Mouse (Mus musculus): Measurements from ENCODE around the gene Hps1.
"Not testable (repeated sequence)": the region's sequence is repeated elsewhere in the genome, so short reads cannot be mapped to it uniquely, and the experiment has no call there.

Hps1 gene

DNA sequence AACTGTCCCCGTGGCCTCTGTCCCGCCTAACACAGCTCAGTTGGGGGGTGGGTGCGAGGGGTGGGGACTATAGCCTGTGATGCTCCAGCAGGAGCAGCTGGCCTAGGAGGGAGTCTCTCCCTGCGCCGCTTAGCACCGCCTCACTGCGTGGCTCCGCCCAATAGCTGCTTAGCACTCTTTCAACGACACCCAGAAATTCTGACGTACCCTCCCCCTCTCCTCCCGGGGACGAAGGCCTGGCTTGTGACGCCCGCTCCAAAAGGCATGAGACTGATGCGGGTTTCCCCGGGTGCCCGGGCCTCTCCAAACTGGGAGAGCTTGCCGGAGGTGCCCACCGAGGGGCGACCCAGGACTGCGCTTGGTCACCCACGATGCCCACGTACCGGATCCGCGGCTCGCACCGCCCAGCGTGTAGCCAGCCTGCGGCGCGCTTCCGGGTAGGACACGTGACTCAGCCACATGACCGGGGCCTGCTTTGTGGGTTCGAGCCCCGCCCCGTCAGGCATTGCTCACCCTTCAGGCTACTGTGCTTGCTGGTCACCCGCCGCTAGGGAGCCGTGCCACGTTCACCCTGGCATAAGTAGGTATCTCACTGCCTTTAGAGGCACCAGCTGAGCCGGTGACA, at the start of gene Hps1:
TSS of gene Hps1 (minus strand) at position 448 of the 625 bp plus-strand sequence.
- DNase-seq: peak; percentile 84 to 86

DNA sequence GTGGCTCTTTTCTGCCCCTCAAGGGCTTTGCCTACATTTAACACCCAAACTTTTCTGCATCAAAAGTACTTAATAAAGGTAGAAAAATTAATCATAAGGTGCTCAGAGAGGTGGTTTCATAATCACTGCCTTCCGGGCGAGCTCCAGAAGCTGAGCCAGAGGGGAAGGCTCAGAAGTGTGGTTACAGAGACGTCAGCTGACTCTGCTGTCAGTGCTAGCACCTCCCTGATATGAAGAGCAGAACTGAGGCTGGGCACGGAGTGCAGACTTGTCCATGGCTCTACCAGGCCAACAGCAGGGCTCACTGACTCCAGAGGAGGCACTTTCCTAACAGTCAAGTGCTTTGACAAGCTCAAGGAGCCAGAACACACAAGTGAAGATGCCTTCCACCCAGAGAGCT, 49.4 kb upstream of the Hps1 start:
- DNase-seq: no peak

DNA sequence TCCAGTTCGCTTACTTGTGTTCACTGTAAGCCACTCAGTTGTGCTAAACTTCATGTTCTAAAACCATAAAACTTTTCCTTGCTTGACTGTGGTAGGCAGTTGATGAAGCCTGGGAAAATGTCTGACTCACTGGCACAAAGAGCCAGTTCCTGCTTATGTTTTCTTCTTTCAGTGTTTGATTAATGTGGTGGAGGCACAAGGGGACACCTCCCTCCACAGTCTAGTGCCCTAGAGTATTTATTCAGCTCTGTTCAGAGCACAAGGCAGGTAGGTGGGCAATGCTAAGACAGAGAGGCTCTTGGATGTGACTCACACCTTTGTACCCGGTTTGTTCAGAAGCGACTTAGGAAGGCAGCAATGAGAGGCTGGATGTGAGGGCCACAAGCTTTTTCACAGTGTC, 48.1 kb upstream of the Hps1 start:
- no peak for DNase-seq

DNA sequence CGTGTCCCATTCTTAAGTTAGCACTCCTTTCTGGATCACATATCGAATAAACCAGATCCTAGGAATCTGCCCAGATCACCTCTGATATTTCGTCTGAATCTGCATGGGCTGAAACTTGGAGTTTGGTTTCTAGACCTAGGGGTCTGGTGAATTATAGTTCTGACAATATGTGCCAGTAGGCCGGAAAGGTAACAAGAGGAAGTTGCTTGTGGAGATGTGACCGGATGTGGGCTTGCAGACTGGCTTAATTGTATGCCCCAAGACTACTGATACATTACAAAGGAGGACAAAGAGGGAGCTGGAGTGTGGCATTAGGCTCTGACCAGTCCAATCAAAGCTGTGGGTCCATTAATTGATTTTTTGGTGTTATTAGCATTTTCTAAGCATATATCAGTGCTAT, 40.3 kb upstream of the Hps1 start:
- DNase-seq: no peak

DNA sequence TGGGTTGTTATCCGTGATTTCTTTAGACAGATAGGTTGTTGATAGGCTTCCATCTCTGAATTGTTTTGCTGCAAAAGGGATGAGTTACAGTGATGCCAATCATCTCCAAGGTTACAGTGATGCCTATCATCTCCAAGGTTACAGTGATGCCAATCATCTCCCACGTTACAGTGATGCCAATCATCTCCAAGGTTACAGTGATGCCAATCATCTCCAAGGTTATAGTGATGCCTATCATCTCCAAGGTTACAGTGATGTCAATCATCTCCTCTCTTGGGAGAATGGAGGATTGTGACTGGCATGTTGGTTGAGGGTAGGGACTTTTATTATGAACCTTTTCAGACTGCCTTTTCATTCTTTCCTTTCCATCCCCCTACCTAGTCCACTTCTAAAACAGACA, 38.0 kb upstream of the Hps1 start:
- DNase-seq: no peak

DNA sequence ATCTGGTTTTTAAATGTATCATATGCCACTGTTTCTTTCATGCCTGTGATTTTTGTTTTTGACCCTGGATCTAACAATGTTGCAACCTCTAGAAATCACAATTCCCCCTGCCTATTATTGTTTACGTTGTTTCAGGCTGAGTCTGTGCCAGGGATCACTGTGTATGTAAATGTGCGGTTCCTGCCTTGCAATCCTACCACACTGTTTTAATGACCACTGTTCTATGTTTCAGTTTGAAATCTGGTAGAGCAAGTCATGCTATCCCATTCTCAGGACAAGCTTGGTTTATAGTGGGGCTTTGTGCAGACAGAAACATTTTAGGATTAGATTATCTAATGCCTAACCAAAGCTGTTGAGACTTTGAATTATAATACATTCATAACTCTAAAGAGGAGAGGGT, 36.5 kb upstream of the Hps1 start:
- no peak for DNase-seq

DNA sequence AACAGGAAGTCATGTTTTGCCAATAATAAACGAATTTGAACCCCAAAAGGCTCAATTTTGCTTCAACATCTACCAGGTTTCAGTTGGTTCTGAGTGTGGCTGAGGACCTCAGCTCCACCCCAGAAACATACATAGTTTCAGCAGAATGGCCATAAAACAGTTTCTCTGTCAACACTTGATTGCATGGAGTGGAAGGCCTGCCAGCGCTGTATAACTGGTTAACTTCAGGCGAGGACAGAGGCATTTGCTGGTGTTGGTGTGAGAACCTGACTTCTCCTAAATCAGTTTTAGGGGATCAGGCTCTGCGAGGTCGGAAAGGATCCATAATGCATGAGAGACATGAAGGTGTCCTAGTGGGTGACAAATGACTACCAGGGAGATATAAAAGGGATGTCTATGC, 30.4 kb upstream of the Hps1 start:
- DNase-seq: no peak

DNA sequence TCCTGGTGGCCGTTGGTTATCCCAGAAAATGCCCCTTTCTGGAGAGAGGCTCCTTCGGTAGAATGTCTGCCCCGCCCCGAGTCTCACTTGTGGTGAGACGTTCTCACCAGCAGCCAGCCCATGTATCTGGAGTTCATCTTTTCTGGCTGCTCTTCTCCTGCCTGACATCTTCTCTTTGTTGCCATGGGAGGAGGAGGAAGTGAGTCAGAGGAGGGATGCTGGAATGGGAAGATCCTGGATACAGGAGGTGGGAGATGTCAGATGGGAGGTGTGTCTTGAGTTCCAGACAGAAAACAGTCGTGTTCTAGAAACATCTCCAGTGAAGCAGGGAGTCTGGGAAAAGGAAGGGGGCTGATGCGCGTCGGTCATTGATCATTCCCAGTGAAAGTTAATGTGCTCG, 29.7 kb upstream of the Hps1 start:
- no peak for DNase-seq

DNA sequence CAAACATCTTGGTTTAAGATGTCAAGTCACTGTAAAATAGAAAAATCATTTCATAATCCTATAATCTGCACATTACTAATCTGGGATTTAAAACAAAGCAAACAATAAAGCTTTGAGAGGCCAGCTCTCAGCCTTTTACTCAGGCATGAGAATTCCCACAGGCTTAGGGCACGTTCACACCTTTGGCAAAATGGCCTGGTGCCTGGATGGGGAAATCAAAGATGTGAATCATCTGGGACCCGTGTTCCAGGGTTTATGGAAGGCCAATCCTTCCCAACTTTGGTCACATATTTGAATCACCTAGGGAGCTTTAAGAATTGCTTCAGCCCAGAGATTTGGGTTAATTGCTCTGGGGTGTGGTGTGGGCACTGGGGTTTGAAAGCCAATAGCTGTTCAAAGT, 18.1 kb upstream of the Hps1 start:
- DNase-seq: no peak

DNA sequence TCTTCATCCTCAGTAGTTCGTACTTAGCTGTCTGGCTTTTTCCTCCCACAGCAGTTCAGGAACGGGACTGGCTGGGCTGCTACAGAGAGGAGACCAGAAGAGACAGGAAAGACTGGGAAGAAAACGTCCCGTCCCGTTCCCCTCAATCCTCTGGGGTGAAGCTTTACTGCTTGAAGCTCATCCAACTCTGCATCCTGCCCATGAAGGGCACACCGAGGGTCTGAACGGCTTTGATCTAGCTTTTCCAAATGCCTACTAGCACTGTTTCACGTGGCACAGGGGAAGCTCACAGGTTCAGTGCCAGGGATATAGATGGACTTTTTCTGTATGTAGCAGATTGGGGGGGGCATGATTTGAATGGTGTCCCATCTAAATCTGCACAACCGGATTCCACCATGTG, 16.0 kb upstream of the Hps1 start:
- no peak for DNase-seq

DNA sequence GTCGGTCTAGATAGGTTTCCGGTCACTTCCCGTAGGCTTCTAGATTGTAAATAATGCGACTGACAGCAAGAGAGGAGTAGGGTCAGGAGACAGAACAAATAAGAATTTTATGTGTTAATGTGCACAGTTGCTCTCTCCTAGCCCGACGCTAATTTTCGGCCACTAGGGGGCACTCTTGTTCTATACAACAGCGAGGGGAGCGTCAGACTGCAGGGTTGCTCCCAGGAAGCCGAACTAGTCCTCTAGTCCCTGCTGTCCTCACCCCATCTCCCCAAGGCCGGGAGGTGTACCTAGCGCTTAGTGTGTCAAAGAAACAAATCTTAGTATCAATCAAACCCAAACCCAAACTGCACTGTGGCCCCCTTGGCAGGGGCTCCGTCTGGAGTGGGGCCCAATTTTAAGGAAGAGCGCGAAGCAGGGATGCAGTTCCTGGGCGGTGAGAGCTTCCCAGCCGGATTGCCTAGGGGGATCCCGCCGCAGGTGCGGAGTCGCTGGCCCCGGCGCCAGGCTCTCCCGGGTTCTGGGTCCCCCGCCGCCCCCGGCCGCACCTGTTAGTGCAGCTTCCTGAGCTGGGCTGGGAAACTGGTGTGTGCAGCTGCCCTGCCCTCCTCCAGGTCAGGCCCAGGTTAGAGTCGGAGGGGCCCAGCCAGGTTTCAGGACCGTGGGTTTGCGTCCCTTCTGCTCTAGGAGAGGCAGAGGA, 15.3 kb upstream of the Hps1 start:
- peak; percentile 58 to 85 for DNase-seq

DNA sequence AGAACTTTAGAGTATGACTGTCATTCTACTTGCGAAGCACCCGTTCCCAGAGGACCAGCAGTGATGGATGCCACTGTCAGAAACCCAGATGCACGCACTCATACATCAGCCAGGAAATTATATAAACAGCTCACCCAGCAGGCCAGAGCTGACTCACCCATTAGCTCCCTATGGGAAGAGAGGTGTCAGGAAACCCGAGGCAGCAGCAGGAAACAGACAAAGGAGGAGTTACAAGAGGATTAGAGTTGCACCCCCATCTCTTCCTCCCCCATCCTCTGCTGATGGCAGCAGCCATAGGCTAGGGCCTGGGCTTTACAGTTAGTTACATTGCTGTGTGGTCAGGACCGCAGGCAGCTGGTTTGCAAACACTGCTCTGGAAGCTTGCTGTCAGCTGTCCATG, 8.5 kb upstream of the Hps1 start:
- no peak for DNase-seq

DNA sequence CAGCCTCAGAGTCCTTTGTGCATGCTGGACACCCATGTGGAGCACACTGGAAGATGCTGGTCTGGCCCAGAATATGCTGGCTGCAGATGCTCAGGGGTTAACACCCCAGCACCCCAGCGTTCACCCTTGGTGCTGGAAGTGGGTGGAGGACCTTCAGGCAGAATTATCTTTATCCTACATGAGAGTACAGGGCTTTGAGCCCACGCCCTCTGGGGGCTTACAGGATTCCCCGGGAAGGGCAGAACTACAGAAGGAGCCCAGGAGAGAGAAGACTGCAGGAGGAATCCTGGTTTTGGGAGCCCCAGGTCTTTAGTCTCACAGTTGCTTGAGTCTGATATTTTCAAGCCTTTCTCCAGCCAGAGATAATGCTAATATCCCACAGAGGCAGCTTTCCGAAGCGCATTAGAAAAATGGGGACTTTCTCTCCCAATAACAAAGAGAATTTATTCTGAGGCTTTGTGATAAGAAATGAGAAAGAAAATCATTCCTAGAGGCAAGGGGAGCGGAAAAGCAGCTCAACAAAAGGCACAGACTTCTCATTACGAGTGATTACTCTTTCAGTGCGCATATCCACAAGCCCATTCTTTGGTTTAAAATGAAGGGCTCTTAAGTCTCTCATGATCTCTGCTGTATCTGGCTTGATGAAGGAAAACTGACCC, 5.9 kb upstream of the Hps1 start:
- DNase-seq: no peak

DNA sequence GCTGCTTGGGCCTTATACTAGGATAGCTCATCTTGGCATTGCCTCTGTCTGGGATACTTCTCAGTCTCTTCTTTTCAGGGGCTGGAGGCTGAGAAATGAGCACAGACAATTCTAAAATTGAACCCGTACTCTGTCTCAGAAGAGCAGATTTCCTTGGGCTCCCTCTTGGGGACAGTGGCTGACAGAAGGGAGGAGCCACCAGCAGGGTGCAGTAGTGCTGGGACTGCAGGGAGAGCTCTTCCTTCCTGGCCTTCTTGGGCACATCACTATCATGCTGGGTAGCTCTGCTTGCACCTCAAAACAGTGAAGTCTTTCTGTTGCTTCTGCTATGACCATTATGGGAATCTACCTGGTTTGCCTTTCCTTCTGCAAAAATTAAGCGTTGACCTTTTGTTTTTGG, 5.4 kb upstream of the Hps1 start:
- no peak for DNase-seq

DNA sequence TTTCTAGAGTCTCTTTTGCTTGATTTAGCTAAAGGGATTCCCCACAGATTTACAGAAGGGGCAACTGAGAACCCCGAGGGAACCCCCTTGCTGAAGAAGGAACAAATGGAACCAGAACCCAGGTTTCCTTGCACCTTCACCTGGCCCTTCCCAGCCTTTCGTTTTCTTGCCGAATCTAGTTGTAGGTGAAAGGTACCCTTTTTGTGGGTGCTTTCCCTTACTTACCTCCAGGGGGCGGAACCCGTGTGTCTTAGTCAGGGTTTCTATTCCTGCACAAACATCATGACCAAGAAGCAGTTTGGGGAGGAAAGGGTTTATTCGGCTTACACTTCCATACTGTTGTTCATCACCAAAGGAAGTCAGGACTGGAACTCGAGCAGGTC, 369 bp upstream of the Hps1 start:
- DNase-seq: not testable (repeated sequence)

DNA sequence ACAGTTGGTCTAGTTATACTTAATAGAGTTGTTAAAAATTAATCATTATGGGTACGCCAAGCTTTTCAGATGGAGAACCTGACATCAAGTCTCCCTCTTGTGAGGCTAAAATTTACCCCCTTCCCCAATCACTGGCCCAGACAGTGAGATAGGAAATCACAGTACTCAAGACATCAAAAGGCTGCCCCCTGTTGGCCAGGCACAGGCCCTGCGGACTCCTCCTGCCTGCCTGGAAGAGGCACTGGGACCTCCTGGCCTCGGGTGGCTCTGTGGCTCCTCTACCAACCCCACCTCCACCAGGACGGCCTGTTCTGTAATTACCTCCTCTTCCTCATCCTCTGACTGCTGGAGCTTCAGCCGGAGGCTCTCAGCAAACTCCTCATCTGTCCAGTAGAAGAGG, 2.0 kb downstream of the Hps1 start:
- DNase-seq: peak in 1 of 2 experiments; percentile 50

DNA sequence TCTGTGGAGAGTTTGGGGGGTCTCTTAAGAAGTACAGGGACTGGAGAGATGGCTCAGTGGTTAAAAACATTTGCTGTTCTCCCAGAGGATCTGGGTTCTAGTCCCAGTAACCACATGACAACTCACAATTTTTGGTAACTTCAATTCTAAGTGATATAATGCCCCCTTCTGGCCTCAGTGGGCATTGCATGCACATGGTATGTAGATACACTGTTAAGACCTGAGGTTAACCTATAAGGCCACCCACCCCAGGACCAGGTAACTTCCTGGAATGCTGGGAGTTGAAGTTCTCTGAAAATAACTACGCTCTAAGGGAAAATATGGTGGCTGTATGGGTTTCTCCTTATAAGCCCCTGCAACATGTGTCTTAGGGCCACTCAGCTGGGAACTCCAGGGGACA, 3.0 kb downstream of the Hps1 start:
- peak in 1 of 2 experiments; percentile 38 for DNase-seq

DNA sequence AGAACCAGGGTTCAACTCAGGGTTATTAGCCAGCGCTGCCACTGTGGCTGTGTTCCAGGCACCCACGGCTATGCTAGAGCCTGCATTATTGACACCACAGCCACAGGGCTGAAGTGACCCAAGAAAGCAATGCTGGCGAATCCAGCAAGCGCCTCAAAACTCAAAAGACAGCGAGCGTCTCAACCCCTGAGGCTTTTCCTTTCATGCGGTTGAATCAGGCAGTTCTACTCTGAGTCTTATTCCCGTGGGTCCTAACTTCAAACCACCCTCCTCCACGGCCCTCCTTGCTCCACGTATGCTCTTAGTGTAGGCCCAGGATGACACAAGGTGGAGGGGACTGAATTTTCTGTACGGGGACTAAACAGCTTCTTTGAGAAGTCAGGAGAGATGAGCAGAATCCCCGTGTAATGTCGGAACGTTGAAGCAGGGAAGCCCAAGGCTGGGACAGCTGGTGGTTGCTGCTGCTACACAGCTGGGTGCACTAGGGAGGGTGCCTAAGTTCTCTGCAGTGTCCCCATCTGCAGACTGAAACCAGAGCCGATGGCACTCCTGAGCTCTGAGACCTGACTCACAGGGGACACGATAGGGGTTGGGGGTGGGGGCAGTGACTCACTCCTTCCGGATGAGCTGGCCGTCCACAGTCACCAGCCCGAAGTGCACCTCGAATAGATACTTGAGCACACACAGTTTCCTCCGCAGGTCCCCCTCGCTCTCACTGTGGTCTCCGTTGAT, 9.5 kb downstream of the Hps1 start:
- DNase-seq: no peak

DNA sequence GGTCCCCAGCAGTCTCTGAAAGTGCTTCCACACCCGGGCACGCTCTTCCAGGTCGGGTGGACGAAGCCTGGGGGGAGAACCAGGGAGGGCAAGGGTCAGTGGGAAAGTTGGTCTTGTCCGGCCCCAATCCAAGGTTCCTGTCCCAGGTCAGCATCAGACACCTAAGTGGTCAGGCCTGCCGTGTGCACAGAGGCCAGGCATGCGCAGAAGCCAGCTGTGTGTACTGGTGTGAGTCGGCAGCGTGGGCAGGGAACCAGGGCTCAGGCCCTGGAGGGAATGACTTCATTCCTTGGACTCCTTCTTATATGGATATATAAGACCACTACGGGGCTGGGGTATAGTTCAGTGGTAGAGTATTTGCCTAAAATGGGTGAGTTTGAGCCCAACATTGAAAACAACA, 10.1 kb downstream of the Hps1 start:
- no peak for DNase-seq

DNA sequence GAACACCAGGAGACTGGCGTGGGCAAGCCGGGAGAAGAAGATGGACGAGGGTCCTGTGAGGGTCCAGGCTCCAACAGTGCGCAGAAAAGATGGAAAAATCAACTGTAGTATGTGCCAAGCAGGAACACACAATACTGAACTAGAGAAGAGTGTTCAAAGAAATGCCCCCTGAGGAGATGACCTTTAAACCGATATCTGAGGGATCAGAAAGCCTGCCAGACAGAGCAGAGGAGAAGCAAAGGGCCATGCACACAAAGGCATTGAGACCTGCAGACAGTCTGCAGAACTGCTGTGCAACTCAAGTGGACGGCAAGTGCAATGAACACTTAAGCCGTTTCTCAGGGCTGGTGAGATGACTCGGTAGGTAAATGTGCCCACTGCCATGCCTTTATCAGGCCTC, 12.4 kb downstream of the Hps1 start:
- DNase-seq: no peak

DNA sequence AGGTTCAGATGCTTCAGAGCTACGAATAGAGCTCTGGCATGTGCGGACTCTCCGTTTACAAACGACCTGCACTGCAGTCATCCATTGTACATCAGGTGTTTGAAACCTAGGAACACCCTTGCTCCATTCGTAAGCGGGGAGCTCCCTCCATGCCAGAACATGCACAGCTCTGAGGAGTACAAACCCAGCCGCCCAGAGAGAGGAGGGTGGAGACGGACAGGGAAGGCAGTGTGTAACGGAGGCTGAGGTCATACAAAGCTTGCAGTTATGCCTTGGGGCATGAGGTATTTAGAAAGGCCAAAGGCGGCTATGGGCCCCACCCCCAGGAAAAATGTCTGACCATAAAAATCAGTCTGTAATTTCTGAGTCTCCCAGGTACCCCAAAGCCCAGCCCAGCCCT, 15.4 kb downstream of the Hps1 start:
- DNase-seq: no peak

DNA sequence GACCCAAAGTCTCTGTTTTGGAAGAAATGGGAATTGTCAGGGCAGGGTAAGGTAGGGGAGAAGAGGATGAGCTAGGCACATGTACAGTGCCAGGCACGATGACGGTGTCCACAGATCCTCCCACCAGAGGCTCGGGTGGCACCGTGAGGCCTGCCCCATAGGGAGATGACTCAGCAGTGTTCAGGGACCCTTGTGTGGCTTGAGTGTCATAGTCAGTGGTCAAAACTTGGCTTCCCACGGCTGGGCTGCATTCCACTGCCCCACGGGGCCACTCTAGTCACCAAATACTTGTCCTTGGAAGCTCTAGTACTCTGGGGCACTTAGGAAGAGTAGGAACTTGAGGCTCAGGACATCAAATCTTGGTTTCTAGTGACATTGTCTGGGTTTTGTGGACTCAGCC, 23.1 kb downstream of the Hps1 start:
- no peak for DNase-seq

DNA sequence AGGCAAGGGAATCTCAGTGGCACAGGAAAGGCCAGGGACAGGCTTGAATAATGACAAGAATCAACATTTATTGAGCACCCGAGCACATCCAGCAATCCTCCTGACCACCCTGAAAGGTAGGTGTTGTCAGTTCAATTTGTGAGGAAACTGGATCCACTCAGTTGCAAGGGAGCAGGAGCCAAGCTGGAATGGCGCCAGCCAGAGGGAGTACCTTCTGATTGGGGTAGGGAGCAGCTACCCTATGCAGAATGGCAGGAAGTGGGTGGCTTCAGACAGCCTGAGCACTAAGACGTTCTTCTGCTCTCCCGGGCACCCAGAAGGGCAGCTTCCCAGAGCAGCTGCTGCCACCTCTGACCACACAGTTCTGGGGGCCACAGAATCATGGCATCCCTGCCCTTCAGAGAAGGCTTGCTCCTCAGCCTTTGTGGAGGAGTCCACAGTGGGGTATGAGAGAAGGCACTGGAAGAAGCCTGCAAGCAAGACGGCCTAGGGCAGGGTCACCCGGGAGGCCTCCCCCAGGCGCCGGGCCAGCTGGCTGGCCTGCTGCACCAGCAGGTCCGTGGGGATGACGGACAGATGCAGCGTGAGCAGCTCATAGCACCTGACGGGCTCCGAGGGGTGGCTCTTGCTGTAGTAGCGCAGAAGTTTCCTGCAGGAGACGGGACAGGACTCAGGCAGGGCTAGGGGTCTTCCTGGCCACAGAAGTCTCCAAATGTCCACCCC, 24.5 kb downstream of the Hps1 start:
- DNase-seq: no peak
